Mouse (Mus musculus): Measurements from ENCODE around the gene Cryz.

- TF ChIP-seq CTCF (IDR thresholded peaks at IDR 0.05; ENCODE audit: low read depth, low read length) (no peak), POLR2A (IDR thresholded peaks at IDR 0.05; ENCODE audit: insufficient read depth, low read length) (no peak)
These were observed 22.8 kb upstream of the Cryz start for GRCm38 (mm10) chr3:154573666-154574065.
